8 mouse cellular contexts compared by ENCODE assay signal in genomic region chr11:95777323-95778297, GRCm38 (mm10). TPM values are rescaled to one million over a fixed set of nuclear protein-coding genes. Genes with fewer than 3 reads are reported as not detected.
DNase-seq lines count a peak whose midpoint lies in the region; ATAC-seq lines count a peak whose summit lies in the region.

No protein-coding gene starts in this region.

- ATAC-seq in kidney, embryonic 14.5 days (ENCODE audit: low FRiP score, low TSS enrichment) = no peak
- no peak for ATAC-seq in embryonic facial prominence, embryonic 14.5 days (ENCODE audit: low read depth)

- no peak overlapping the region for H3K4me2 ChIP-seq in kidney, embryonic 14.5 days (replicated peaks; ENCODE audit: low read depth, low read length)
- no peak overlapping the region for H3K4me2 ChIP-seq in embryonic facial prominence, embryonic 14.5 days (ENCODE audit: low read depth, low read length)

- H3K27me3 ChIP-seq in kidney, embryonic 14.5 days (ENCODE audit: control insufficient read depth, insufficient read depth, low read length) = no peaks in the 10 kb centered on the region
- no peaks in the 10 kb centered on the region for H3K27me3 ChIP-seq in embryonic facial prominence, embryonic 14.5 days (replicated peaks; ENCODE audit: control insufficient read depth, insufficient read depth, low read length)

- H3K4me1 ChIP-seq in kidney, embryonic 14.5 days (ENCODE audit: control insufficient read depth, insufficient read depth, low read length) = no peaks in the 10 kb centered on the region
- H3K4me1 ChIP-seq in embryonic facial prominence, embryonic 14.5 days (ENCODE audit: control insufficient read depth, insufficient read depth, low read length) = no peaks in the 10 kb centered on the region

- H3K9me3 ChIP-seq in kidney, embryonic 14.5 days (ENCODE audit: control insufficient read depth, low read length) = no peaks in the 10 kb centered on the region
- no peaks in the 10 kb centered on the region for H3K9me3 ChIP-seq in embryonic facial prominence, embryonic 14.5 days (ENCODE audit: control insufficient read depth, low read length)

- no peaks in the 10 kb centered on the region; the same call in 1 of the 2 replicates for H3K36me3 ChIP-seq in kidney, embryonic 14.5 days (ENCODE audit: control insufficient read depth, insufficient read depth, low read length)
- H3K36me3 ChIP-seq in embryonic facial prominence, embryonic 14.5 days (ENCODE audit: control insufficient read depth, insufficient read depth, low read length) = peaks cover 8% of the 10 kb centered on the region; the same call in 1 of the 2 replicates

- H3K4me3 ChIP-seq in kidney, embryonic 14.5 days (ENCODE audit: low read length) = no peak overlapping the region
- H3K4me3 ChIP-seq in embryonic facial prominence, embryonic 14.5 days (ENCODE audit: low read depth, low read length) = no peak overlapping the region

- 66% methylated on average over 17 of the region's 17 CpGs for WGBS in kidney, embryonic 14.5 days
- 67% methylated on average over 17 of the region's 17 CpGs for WGBS in embryonic facial prominence, embryonic 14.5 days

- intact Hi-C loops in heart, postnatal 10 days (cut with DNase I) = loop anchor here (2.0 kb wide), 1 partner anchor 17 kb away; no protein-coding TSS in a partner anchor
- intact Hi-C loops in left cerebral cortex, postnatal 14 days (cut with DNase I) = no loop called here

- H3K27ac ChIP-seq in kidney, embryonic 14.5 days (ENCODE audit: low read depth, low read length) = no peak overlapping the region
- H3K27ac ChIP-seq in embryonic facial prominence, embryonic 14.5 days (replicated peaks; ENCODE audit: low read depth, low read length) = no peak overlapping the region

- no peak overlapping the region for H3K9ac ChIP-seq in kidney, embryonic 14.5 days (ENCODE audit: low read depth, low read length)
- H3K9ac ChIP-seq in embryonic facial prominence, embryonic 14.5 days (ENCODE audit: low read depth, low read length) = no peak overlapping the region

- DNase-seq in kidney, adult 8-10 months = peak; percentile 35 to 53
- peak; percentile 72 for DNase-seq in embryonic facial prominence, embryonic 14.5 days (ENCODE audit: low spot score)
- DNase-seq in heart, postnatal 10 days = peak; percentile 58 to 72
- DNase-seq in lung, postnatal 14 days = peak; percentile 81
- peak; percentile 40 to 85 for DNase-seq in urinary bladder, postnatal 36 days (ENCODE audit: low spot score in 2 of 2)
- DNase-seq in left cerebral cortex, postnatal 14 days (ENCODE audit: low spot score in 2 of 2) = no peak
- DNase-seq in left cerebral cortex, adult 8-10 months (ENCODE audit: low spot score in 2 of 2) = no peak

RNA-seq across cellular contexts. Expression of gene Phospho1, which starts 46.7 kb away (rescaled TPM):
- not detected in 2 replicates for polyA plus RNA-seq in kidney, embryonic 14.5 days (2014; fragmentation: Nextera tagmentation; extraction: Ambion mirVana)
- polyA plus RNA-seq in embryonic facial prominence, embryonic 14.5 days (2014; fragmentation: Nextera tagmentation; extraction: Ambion mirVana) = 7.5 and 14.9 TPM in 2 replicates
- 100 to 1,000 TPM; 129 to 148 TPM for total RNA-seq in heart, postnatal 10 days (2021)
- 10 to 100 TPM; 34.7 to 35.2 TPM for total RNA-seq in left cerebral cortex, postnatal 14 days (2021)
- total RNA-seq in left cerebral cortex, adult 8-10 months (2022) = 10 to 100 TPM; 60.8 to 75.0 (median 67.2) TPM

RNA-seq across cellular contexts. Expression of gene B130006D01Rik, which starts 54.2 kb away (rescaled TPM):
- 1.5 and 1.6 TPM in 2 replicates for polyA plus RNA-seq in kidney, embryonic 14.5 days (2014; fragmentation: Nextera tagmentation; extraction: Ambion mirVana)
- polyA plus RNA-seq in embryonic facial prominence, embryonic 14.5 days (2014; fragmentation: Nextera tagmentation; extraction: Ambion mirVana) = 1.1 TPM in 2 replicates
- under 1 TPM; 0.47 to 0.79 TPM for total RNA-seq in heart, postnatal 10 days (2021)
- 1 to 10 TPM in 1 of 2 experiments, under 1 TPM in 1; 0.99 to 1.1 TPM for total RNA-seq in left cerebral cortex, postnatal 14 days (2021)
- 1 to 10 TPM; 1.2 to 1.4 (median 1.3) TPM for total RNA-seq in left cerebral cortex, adult 8-10 months (2022)

RNA-seq across cellular contexts. Expression of gene Gngt2, which starts 59.4 kb away (rescaled TPM):
- polyA plus RNA-seq in kidney, embryonic 14.5 days (2014; fragmentation: Nextera tagmentation; extraction: Ambion mirVana) = 19.5 and 26.0 TPM in 2 replicates
- 15.0 and 16.2 TPM in 2 replicates for polyA plus RNA-seq in embryonic facial prominence, embryonic 14.5 days (2014; fragmentation: Nextera tagmentation; extraction: Ambion mirVana)
- total RNA-seq in heart, postnatal 10 days (2021) = 10 to 100 TPM; 24.7 to 26.0 TPM
- total RNA-seq in left cerebral cortex, postnatal 14 days (2021) = 1 to 10 TPM; 2.5 to 3.2 TPM
- total RNA-seq in left cerebral cortex, adult 8-10 months (2022) = 10 to 100 TPM in 1 of 4 experiments, 1 to 10 TPM in 3; 2.3 to 14.5 (median 5.2) TPM

Comparison
In these comparisons a context has a peak if more than half of its experiments do, and no peak if none do; other contexts are left out.
1. DNase-seq: peak in kidney, adult 8-10 months (2 of 2), embryonic facial prominence, embryonic 14.5 days (single experiment), heart, postnatal 10 days (2 of 2), lung, postnatal 14 days (single experiment) and urinary bladder, postnatal 36 days (2 of 2); none in left cerebral cortex, postnatal 14 days (0 of 2) and left cerebral cortex, adult 8-10 months (0 of 2).